Mouse (Mus musculus) forebrain, embryonic 12.5 days (tissue): ENCODE measurements at regions not wholly inside any gene's neighbourhood (a gene's known extent, or its start where the extent isn't known, plus 50 kb on each side); places are given as distances from the start of the nearest gene placed in this dataset.

Source experiments
- ATAC-seq: fragments of 200-750 bp; cut with Nextera tagmentation; 2 replicates; pipeline ENCODE4 v1.8.0; 2017; ENCODE audit warnings: moderate TSS enrichment; ENCODE audit not compliant: low FRiP score
- H3K27ac ChIP-seq: fragments of 300-500 bp; sonication (generic); 2 replicates; pipeline ENCODE4 v1.5.1; 2016; ENCODE audit warnings: mild to moderate bottlenecking
- H3K27me3 ChIP-seq: fragments of 300-500 bp; sonication (generic); 2 replicates; pipeline ENCODE4 v1.6.1; 2016; ENCODE audit warnings: mild to moderate bottlenecking
- H3K36me3 ChIP-seq: fragments of 300-500 bp; sonication (generic); replicated peaks from 2 replicates; pipeline ENCODE4 v1.6.1; 2016; ENCODE audit warnings: mild to moderate bottlenecking
- H3K4me1 ChIP-seq: fragments of 300-500 bp; sonication (generic); 2 replicates; pipeline ENCODE4 v1.6.1; 2016
- H3K4me2 ChIP-seq: fragments of 300-500 bp; sonication (generic); 2 replicates; pipeline ENCODE4 v1.6.1; 2016; ENCODE audit warnings: mild to moderate bottlenecking, moderate library complexity
- H3K4me3 ChIP-seq: fragments of 300-500 bp; sonication (generic); replicated peaks from 2 replicates; pipeline ENCODE4 v1.5.1; 2016; ENCODE audit warnings: mild to moderate bottlenecking
- H3K9ac ChIP-seq: fragments of 300-500 bp; sonication (generic); 2 replicates; pipeline ENCODE4 v1.6.1; 2016; ENCODE audit warnings: mild to moderate bottlenecking
- H3K9me3 ChIP-seq: fragments of 300-500 bp; sonication (generic); 2 replicates; pipeline ENCODE4 v1.6.1; 2016
- WGBS: fragments of 180-500 bp; shearing (Covaris S2); methylation state at CpG from one replicate; pipeline ENCODE4 v1.1.7; 2016; 5-methylcytosine and 5-hydroxymethylcytosine counted together

DNA sequence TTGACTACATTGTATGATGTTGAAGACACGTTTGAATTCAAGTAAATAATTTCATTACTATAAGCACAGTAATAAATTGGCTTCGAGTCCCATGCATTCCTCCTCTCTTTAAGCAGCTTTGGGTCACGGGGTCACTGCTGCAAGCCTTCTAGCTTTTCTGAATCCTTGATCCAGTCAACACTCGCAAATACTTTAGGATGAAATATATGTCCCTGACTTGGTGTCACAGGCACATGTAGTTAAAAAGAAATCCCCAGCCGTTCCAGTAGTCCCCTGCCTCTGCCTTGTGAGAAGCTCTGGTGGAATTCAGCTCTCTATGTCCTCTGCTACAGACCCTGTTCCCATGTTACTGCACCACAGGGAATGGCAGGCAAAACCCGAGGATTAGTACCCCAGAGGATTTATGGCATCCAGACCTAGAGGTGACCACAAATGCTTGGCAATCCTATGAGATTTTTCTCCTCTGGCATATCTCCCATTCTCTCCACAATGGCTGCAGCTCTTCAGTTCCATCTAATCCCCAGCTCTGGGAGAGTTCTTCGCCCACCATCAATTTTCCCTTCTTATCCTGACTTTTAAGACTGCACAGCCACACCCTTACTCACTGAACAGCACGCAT is 449.0 kb downstream of the Fat4 start:
- H3K4me2 ChIP-seq, result no peak overlapping the region
- no peak overlapping the region for H3K27ac ChIP-seq
- no peak overlapping the region for H3K9ac ChIP-seq
- no peaks in the 10 kb centered on the region for H3K27me3 ChIP-seq
- H3K36me3 ChIP-seq, result no peaks in the 10 kb centered on the region
- no peak overlapping the region for H3K4me3 ChIP-seq
- 0 out of 2 replicates have a peak, but pooled peaks cover 3% of the 10 kb centered on the region for H3K4me1 ChIP-seq
- 52% methylated on average over 8 of the region's 8 CpGs for WGBS
- ATAC-seq, result no peak
- 0 out of 2 replicates have a peak, but pooled peaks cover 3% of the 10 kb centered on the region for H3K9me3 ChIP-seq

DNA sequence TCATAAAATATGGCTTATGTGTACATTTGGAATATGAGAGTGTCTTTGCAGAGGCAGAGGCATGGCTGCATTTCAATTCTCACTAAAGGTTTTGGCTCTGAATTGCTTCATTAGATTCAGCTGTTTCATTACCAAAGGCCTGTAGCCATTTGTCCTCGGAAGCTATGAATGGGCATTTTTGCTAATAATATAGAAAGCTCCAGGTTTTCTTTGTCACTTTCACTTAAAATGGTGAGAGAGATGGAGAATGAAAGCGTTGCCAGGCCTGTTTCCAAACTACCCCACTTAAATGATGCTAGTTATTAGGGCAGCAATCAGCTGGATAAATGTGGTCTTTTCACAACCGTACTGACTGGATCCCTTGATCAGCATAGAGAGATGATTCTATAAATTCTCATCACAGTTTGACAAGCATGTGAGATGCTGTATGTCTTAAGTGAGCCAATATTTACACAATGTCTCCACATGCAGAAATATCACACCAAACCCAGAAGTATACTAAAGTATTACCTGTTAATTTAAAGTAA is 454.5 kb downstream of the Fat4 start:
- Histone ChIP-seq H3K4me1 (0 out of 2 replicates have a peak, but pooled peaks cover 3% of the 10 kb centered on the region), H3K4me2 (no peak overlapping the region), H3K36me3 (no peaks in the 10 kb centered on the region), H3K9ac (no peak overlapping the region), H3K9me3 (no peaks in the 10 kb centered on the region), H3K4me3 (no peak overlapping the region), H3K27ac (no peak overlapping the region), H3K27me3 (no peaks in the 10 kb centered on the region)
- 57% methylated on average over 3 of the region's 3 CpGs for WGBS
- no peak for ATAC-seq

DNA sequence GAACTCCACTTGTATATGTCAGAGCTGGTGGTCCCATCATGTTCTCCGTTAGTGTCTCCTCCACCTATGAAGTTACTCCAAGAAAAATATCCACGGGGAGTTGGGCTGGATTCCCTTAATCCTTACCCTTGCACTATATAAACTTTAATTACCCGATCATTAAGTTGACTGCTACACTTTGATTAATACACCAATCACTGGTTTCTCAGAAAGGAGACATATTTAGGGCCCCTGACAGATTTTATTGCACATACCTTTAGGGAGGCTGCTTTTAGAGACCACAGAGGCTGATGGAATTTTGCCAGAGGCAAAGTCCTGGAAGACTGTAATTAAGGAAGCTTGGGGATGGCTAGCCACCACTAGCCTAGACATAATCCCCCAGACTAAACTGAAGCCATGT is 457.3 kb downstream of the Fat4 start:
- Histone ChIP-seq H3K4me1 (peaks cover 3% of the 10 kb centered on the region; the same call in 1 of the 2 replicates), H3K9ac (no peak overlapping the region), H3K4me3 (no peak overlapping the region), H3K27me3 (no peaks in the 10 kb centered on the region), H3K36me3 (no peaks in the 10 kb centered on the region), H3K4me2 (no peak overlapping the region), H3K9me3 (no peaks in the 10 kb centered on the region), H3K27ac (no peak overlapping the region)
- no peak for ATAC-seq
- 78% methylated on average over 3 of the region's 3 CpGs for WGBS

DNA sequence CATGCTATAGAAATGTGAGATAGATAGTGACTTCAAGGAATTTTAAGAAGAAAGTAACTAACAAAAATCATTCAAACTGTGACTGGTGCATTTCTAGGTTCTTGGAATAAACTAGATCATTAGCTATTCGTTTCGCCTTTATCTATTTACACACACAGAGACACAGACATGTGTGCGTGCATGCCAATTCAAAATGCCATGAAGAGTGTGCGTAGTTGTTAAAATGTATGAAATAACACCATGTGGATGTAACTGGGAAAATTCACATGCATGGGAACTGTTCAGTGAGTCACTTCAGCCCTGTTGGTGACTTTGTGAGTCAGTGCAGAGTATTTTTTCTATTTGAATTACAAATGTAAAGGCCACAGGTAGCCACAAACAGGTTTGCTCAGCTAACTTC is 460.8 kb downstream of the Fat4 start:
- Histone ChIP-seq H3K9ac (no peak overlapping the region), H3K4me2 (no peak overlapping the region), H3K27ac (no peak overlapping the region), H3K27me3 (no peaks in the 10 kb centered on the region), H3K9me3 (no peaks in the 10 kb centered on the region), H3K4me1 (no peaks in the 10 kb centered on the region; the same call in 1 of the 2 replicates), H3K4me3 (no peak overlapping the region), H3K36me3 (no peaks in the 10 kb centered on the region)
- ATAC-seq, result no peak
- 92% methylated on average over 4 of the region's 4 CpGs for WGBS

DNA sequence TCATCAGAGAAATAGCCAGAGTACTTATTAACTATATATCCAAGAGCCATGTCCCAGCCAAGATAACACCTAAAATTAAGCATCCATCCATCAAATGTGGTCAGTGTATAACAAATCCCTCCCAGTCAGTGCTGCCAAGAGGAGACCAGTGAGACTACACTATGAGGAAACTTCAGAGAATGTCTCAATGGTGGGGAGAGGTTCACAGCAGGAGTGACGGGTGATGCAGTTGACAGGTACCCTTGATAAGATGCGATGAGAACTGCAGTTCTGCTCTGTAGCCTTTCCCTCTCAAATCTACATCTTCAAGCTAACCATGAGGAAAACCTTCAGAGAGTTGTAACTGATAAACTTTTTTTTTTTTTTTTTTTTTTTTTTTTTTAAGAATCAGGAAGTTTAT is 470.3 kb downstream of the Fat4 start:
- Histone ChIP-seq H3K9ac (no peak overlapping the region), H3K4me3 (no peak overlapping the region), H3K27me3 (no peaks in the 10 kb centered on the region), H3K9me3 (no peaks in the 10 kb centered on the region), H3K4me2 (no peak overlapping the region), H3K4me1 (no peaks in the 10 kb centered on the region), H3K27ac (no peak overlapping the region), H3K36me3 (no peaks in the 10 kb centered on the region)
- WGBS, result 81% methylated on average over 2 of the region's 2 CpGs
- no peak for ATAC-seq

DNA sequence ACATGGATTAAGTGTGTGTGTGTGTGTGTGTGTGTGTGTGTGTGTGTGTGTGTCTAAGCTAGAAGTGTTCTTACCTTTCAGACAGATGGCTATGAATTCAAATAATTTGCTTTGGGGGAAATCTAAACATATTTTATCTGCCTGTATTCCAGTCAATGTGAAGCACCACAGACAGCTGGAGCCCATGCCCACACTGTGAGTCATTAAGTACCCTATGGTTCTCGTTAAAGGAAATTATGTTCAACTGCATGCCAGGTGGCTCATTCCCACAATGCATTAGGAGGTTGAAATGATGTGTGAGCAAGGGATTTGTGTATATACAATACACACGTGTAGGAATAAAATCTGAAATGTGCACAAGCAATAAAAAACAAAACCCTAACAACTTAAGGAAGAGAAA is 473.5 kb downstream of the Fat4 start:
- H3K4me2 ChIP-seq, result no peak overlapping the region
- no peaks in the 10 kb centered on the region for H3K9me3 ChIP-seq
- no peaks in the 10 kb centered on the region for H3K36me3 ChIP-seq
- no peak overlapping the region for H3K4me3 ChIP-seq
- ATAC-seq, result no peak
- no peak overlapping the region for H3K27ac ChIP-seq
- WGBS, result 50% methylated on average over 2 of the region's 2 CpGs
- no peak overlapping the region for H3K9ac ChIP-seq
- no peaks in the 10 kb centered on the region for H3K27me3 ChIP-seq
- H3K4me1 ChIP-seq, result no peaks in the 10 kb centered on the region

DNA sequence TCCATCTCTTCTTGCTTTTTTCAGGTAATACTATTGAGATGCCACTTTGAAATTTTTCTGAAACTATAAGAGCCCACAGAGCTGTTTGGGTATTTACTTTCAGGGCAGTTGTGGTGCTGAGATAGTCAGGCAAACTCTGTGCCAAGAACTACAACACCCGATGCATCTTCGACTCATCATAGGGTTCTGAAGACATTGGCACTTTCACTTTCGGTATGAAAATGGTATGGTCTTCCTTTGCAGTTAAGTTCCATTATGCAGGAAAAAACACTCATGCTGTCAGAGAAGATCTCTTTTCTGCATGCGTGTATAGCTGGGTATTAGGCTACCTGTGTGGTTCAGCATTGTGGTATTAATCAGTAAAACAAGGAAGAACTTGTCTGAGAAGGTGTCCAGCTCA is 484.2 kb downstream of the Fat4 start:
- Histone ChIP-seq H3K27me3 (no peaks in the 10 kb centered on the region), H3K36me3 (no peaks in the 10 kb centered on the region), H3K4me3 (no peak overlapping the region), H3K9me3 (no peaks in the 10 kb centered on the region), H3K4me2 (no peak overlapping the region), H3K27ac (no peak overlapping the region), H3K9ac (no peak overlapping the region), H3K4me1 (no peaks in the 10 kb centered on the region)
- no peak for ATAC-seq
- WGBS, result 87% methylated on average over 4 of the region's 4 CpGs

DNA sequence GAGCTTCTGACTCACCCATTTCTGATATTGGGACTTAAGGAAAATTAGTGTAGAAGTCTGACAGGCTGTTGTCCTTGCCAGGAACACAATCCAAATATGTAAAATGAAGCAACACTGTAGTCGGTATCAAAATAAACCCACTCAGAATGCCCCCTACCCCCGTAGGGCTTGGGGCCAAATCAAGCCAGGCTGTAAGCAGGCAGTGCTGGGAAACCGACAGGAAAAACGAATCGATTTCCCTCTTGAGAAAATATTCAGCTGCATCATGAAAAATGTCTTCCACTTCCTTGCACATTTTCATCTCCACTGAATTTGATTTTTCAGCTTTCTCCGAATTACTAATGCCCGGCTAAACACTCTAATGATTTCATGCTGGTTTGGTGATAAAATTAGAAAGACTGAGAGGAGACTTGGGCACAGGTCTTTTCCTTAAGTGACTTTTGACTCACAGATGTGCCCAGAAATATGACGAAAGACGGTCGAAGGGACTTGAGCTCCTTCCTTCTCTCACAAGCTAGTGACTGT is 485.7 kb downstream of the Fat4 start:
- no peak overlapping the region for H3K27ac ChIP-seq
- ATAC-seq, result no peak
- H3K36me3 ChIP-seq, result no peaks in the 10 kb centered on the region
- no peaks in the 10 kb centered on the region for H3K4me1 ChIP-seq
- H3K4me3 ChIP-seq, result no peak overlapping the region
- no peak overlapping the region for H3K4me2 ChIP-seq
- WGBS, result 76% methylated on average over 10 of the region's 10 CpGs
- no peak overlapping the region for H3K9ac ChIP-seq
- no peaks in the 10 kb centered on the region for H3K27me3 ChIP-seq
- H3K9me3 ChIP-seq, result no peaks in the 10 kb centered on the region

DNA sequence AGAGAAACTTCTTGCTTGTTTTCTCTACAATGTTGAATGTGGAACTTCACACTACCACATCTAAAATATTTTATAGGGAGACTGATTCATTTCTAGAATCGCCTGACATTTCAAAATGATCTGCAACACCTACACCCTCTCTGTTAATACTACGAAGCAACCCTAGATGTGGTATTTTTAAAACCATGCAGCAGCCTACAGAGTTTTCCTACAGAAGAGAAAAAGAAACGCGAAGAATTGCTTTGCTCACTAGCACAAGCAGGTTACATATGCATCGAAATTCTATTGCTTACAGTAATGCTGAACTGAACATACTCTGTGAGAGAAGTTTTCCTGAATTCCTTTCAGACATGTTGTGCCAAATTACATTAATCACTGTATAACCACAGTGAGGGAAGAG is 488.7 kb downstream of the Fat4 start:
- H3K27me3 ChIP-seq, result no peaks in the 10 kb centered on the region
- H3K36me3 ChIP-seq, result no peaks in the 10 kb centered on the region
- no peak overlapping the region for H3K4me2 ChIP-seq
- no peaks in the 10 kb centered on the region for H3K4me1 ChIP-seq
- no peak overlapping the region for H3K27ac ChIP-seq
- 92% methylated on average over 5 of the region's 5 CpGs for WGBS
- no peak for ATAC-seq
- no peaks in the 10 kb centered on the region for H3K9me3 ChIP-seq
- H3K4me3 ChIP-seq, result no peak overlapping the region
- no peak overlapping the region for H3K9ac ChIP-seq

DNA sequence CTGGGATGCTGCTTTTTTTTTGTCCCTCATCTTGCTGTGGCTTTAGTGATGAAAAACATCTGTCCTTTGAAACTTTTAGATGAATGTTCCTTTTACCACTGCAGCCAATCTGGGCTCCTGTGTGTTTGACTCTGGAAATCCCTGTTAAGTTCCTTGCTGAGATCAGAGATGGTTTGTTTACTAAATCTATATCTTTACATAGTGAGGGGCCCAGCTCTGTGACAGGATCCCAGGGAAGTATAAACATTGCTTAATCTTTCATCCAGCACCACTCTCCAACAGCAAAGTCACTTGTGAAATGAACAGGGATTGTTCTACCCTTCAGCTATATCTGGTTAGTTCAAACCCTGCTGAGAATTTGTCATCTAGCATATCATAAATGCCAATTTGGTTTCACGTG is 501.8 kb downstream of the Fat4 start:
- no peak overlapping the region for H3K4me3 ChIP-seq
- H3K4me1 ChIP-seq, result no peaks in the 10 kb centered on the region
- no peaks in the 10 kb centered on the region for H3K36me3 ChIP-seq
- no peak overlapping the region for H3K27ac ChIP-seq
- no peak overlapping the region for H3K4me2 ChIP-seq
- no peak for ATAC-seq
- H3K9ac ChIP-seq, result no peak overlapping the region
- no peaks in the 10 kb centered on the region for H3K9me3 ChIP-seq
- H3K27me3 ChIP-seq, result no peaks in the 10 kb centered on the region
- 88% methylated on average over 1 of the region's 1 CpGs for WGBS

DNA sequence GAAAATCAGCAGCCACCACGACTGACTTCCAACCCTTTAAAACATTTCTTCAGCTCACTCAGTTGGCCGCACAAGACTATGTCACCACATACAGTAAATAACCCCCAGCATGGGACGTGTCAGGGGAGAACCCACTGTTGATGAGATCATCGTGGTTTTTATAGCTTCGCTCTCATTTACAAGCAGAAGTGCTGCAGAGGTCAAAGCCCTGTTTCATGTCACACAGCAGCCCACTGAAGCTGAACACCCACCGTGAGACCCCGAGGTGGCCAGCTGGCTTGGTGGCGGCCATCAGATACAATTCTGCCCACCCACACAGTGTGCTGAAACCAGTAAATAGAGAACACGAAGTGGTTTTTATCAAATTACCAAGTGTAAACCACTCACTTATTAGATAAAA is 503.7 kb downstream of the Fat4 start:
- 81% methylated on average over 9 of the region's 9 CpGs for WGBS
- no peak overlapping the region for H3K27ac ChIP-seq
- H3K36me3 ChIP-seq, result no peaks in the 10 kb centered on the region
- no peak overlapping the region for H3K4me3 ChIP-seq
- H3K9me3 ChIP-seq, result no peaks in the 10 kb centered on the region
- ATAC-seq, result no peak
- H3K4me1 ChIP-seq, result no peaks in the 10 kb centered on the region
- H3K9ac ChIP-seq, result no peak overlapping the region
- H3K4me2 ChIP-seq, result no peak overlapping the region
- H3K27me3 ChIP-seq, result no peaks in the 10 kb centered on the region

DNA sequence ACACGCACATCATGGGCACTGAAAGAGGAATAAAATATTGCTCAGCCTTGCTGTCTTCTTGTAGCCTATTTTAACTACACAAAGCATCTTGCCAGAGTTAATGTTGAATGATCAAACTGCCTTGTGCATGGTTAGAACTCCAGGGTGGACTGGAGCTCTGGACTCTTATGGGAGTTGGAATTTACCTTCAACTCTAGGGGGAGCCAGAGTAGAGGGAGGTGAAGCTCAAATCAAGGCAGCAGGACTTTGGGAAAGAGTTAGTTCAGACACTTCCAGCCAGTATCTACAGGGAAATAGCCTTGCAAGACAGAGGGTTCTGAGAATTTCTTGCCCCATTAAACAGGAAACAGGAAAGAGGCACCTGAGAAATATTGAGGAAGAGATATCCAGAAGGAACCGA is 505.3 kb downstream of the Fat4 start:
- Histone ChIP-seq H3K4me3 (no peak overlapping the region), H3K4me1 (no peaks in the 10 kb centered on the region), H3K4me2 (no peak overlapping the region), H3K27me3 (no peaks in the 10 kb centered on the region), H3K9me3 (no peaks in the 10 kb centered on the region), H3K36me3 (no peaks in the 10 kb centered on the region), H3K27ac (no peak overlapping the region), H3K9ac (no peak overlapping the region)
- no peak for ATAC-seq
- 77% methylated on average over 2 of the region's 2 CpGs for WGBS

DNA sequence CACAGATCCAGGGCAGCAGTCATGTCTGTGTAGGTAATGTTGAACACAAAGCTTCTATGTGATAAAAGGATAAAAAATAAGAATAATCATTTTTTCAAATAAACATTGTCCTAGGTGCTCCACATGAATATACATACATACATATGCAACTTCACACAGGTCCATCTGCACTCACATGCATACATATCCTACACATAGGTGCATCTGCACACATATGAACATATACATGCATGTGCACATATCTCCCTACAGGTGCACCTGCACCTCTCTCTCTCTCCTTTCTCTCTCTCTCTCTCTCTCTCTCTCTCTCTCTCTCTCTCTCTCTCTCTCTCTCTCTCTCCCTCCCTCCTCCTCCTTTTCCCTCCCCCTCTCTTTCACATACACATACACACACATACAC is 509.9 kb downstream of the Fat4 start:
- H3K4me1 ChIP-seq, result no peaks in the 10 kb centered on the region
- H3K9ac ChIP-seq, result no peak overlapping the region
- no peak for ATAC-seq
- no peaks in the 10 kb centered on the region for H3K36me3 ChIP-seq
- H3K27ac ChIP-seq, result no peak overlapping the region
- H3K27me3 ChIP-seq, result no peaks in the 10 kb centered on the region
- H3K4me3 ChIP-seq, result no peak overlapping the region
- H3K9me3 ChIP-seq, result no peaks in the 10 kb centered on the region
- no peak overlapping the region for H3K4me2 ChIP-seq
